Mouse (Mus musculus) urinary bladder, postnatal 4 days (tissue): ENCODE data around the gene Rab15.
"Not testable (repeated sequence)": the region's sequence is repeated elsewhere in the genome, so short reads cannot be mapped to it uniquely, and the experiment has no call there.

Experiments used
- DNase-seq, 2 experiments: peaks; one replicate each; pipeline ENCODE4 v3.0.0; 2021 to 2022; ENCODE audit warnings: low spot score in 2 of 2

Gene Rab15

GRCm38 (mm10) chr12:76822651-76823041, at the start of gene Rab15:
Gene Rab15 (minus strand): TSS chr12:76822908.
- no peak for DNase-seq

GRCm38 (mm10) chr12:76869561-76869960, 46.9 kb upstream of the Rab15 start:
- no peak for DNase-seq

GRCm38 (mm10) chr12:76868463-76869198, 45.9 kb upstream of the Rab15 start:
- DNase-seq, result no peak

- no peak for DNase-seq
Measured at GRCm38 (mm10) chr12:76867586-76868280, 45.0 kb upstream of the Rab15 start.

GRCm38 (mm10) chr12:76865266-76865665, 42.6 kb upstream of the Rab15 start:
- DNase-seq, result no peak

- DNase-seq, result no peak
Measured at GRCm38 (mm10) chr12:76863651-76864050, 40.9 kb upstream of the Rab15 start.

GRCm38 (mm10) chr12:76858788-76859187, 36.1 kb upstream of the Rab15 start:
- not testable (repeated sequence) for DNase-seq

GRCm38 (mm10) chr12:76857087-76857486, 34.4 kb upstream of the Rab15 start:
- no peak for DNase-seq

GRCm38 (mm10) chr12:76853378-76854142, 30.9 kb upstream of the Rab15 start:
- no peak for DNase-seq

GRCm38 (mm10) chr12:76852419-76852818, 29.7 kb upstream of the Rab15 start:
- DNase-seq, result no peak

GRCm38 (mm10) chr12:76844346-76845061, 21.8 kb upstream of the Rab15 start:
- DNase-seq, result no peak

- no peak for DNase-seq
Measured at GRCm38 (mm10) chr12:76840081-76840480, 17.4 kb upstream of the Rab15 start.

- DNase-seq, result no peak
Measured at GRCm38 (mm10) chr12:76839298-76839697, 16.6 kb upstream of the Rab15 start.

- DNase-seq, result no peak
Measured at GRCm38 (mm10) chr12:76837844-76838650, 15.3 kb upstream of the Rab15 start.

- DNase-seq, result peak; percentile 96
Measured at GRCm38 (mm10) chr12:76837101-76837843, 14.6 kb upstream of the Rab15 start.

- DNase-seq, result no peak
Measured at GRCm38 (mm10) chr12:76832704-76833103, 10.0 kb upstream of the Rab15 start.

GRCm38 (mm10) chr12:76825283-76825682, 2.6 kb upstream of the Rab15 start:
- DNase-seq, result no peak

- DNase-seq, result peak in 1 of 2 experiments; percentile 32
Measured at GRCm38 (mm10) chr12:76822002-76822650, 582 bp downstream of the Rab15 start.

GRCm38 (mm10) chr12:76820615-76821014, 2.1 kb downstream of the Rab15 start:
- DNase-seq, result no peak

GRCm38 (mm10) chr12:76819816-76820215, 2.9 kb downstream of the Rab15 start:
- no peak for DNase-seq
